Mouse (Mus musculus) spleen, postnatal 0 days (tissue): ENCODE results near the gene Prkab2. TPM values are rescaled to one million over a fixed set of nuclear protein-coding genes. Genes with fewer than 3 reads are reported as not detected.

Experiments
- polyA plus RNA-seq: library from polyadenylated mRNA; unstranded; fragments of >200 nt; fragmentation: Nextera tagmentation; extraction: Ambion mirVana; gene quantifications from 2 replicates; pipeline ENCODE4 v1.2.1, GENCODE M21; 2015

The Prkab2 gene
- polyA plus RNA-seq: 1.7 and 2.2 TPM in 2 replicates

GRCm38 (mm10) chr3:97657655-97658411 lies at the start of gene Prkab2:
TSS of gene Prkab2 (plus strand) at chr3:97658193.

GRCm38 (mm10) chr3:97609845-97610410 lies 48.1 kb upstream of the Prkab2 start, which contains the start of gene Chd1l:
TSS of gene Chd1l (minus strand) at chr3:97610203.

GRCm38 (mm10) chr3:97628391-97629001 lies 29.5 kb upstream of the Prkab2 start, which contains the start of gene Fmo5:
TSS of gene Fmo5 (plus strand) at chr3:97628804.

GRCm38 (mm10) chr3:97674644-97675110 lies 16.7 kb downstream of the Prkab2 start, which contains the start of gene Gm17651:
TSS of gene Gm17651 (minus strand) at chr3:97674694.

Other genes starting within 250 kb of the Prkab2 start
- gene Olfr1402, start 236.2 kb upstream of the Prkab2 start, polyA plus RNA-seq: 0.05 TPM in 1 of 2 replicates, not detected in the other
- gene Chd1l, start 48.0 kb upstream of the Prkab2 start, polyA plus RNA-seq: 16.6 and 18.1 TPM in 2 replicates
- gene Fmo5, start 29.4 kb upstream of the Prkab2 start, polyA plus RNA-seq: 2.2 and 3.6 TPM in 2 replicates
- not detected in 2 replicates for gene Gm17651, start 16.5 kb downstream of the Prkab2 start, polyA plus RNA-seq
- 2.4 and 3.0 TPM in 2 replicates for gene Pde4dip, start 230.5 kb downstream of the Prkab2 start, polyA plus RNA-seq
- gene Sec22b, start 243.0 kb downstream of the Prkab2 start, polyA plus RNA-seq: 54.3 and 60.5 TPM in 2 replicates